Mouse (Mus musculus) Patski (cell line): ENCODE results near the gene Megf8. TPM values are rescaled to one million over a fixed set of nuclear protein-coding genes. Genes with fewer than 3 reads are reported as not detected.
A peak's percentile ranks its signal among the peaks of the same experiment; 100 is the strongest.

Source experiments
- ATAC-seq: fragments of 100-300 bp; one replicate; pipeline ENCODE4 v1.8.0; 2021
- CTCF ChIA-PET: fragments of 350-600 bp; sonication (Branson Sonifier 250); formaldehyde crosslinking; loops from one replicate; lab custom pipeline; 2022; ENCODE audit warnings: inconsistent platforms; lab: Charles Lee
- POLR2A ChIA-PET: fragments of 350-600 bp; sonication (Branson Sonifier 250); formaldehyde crosslinking; loops from one replicate; lab custom pipeline; 2022; ENCODE audit warnings: antibody characterized with exemption, inconsistent platforms; lab: Charles Lee
- DNase-seq: peaks from one replicate; pipeline ENCODE4 v3.0.0-alpha.2; 2011; ENCODE audit warnings: low read depth, low spot score
- H3K27me3 ChIP-seq: fragments of 371-371 bp; one replicate; pipeline ENCODE4 v1.5.1; 2021
- CTCF ChIP-seq: fragments of 100-300 bp; IDR thresholded peaks from one replicate; pipeline ENCODE4 v1.5.1; 2021
- in situ Hi-C: fragments of 300-500 bp; cut with MboI; formaldehyde crosslinking; loops from 3 replicates; pipeline ENCODE4 v1.11.1; 2018; ENCODE audit warnings: low pct_unique_long_range_greater_than_20kb, mixed read lengths
- polyA plus RNA-seq: library from polyadenylated mRNA; unstranded; gene quantifications from one replicate; pipeline ENCODE4 v1.2.3, GENCODE M21; 2021

The Megf8 gene
- polyA plus RNA-seq, 1 experiment from 2014 or later = 105 TPM

DNA sequence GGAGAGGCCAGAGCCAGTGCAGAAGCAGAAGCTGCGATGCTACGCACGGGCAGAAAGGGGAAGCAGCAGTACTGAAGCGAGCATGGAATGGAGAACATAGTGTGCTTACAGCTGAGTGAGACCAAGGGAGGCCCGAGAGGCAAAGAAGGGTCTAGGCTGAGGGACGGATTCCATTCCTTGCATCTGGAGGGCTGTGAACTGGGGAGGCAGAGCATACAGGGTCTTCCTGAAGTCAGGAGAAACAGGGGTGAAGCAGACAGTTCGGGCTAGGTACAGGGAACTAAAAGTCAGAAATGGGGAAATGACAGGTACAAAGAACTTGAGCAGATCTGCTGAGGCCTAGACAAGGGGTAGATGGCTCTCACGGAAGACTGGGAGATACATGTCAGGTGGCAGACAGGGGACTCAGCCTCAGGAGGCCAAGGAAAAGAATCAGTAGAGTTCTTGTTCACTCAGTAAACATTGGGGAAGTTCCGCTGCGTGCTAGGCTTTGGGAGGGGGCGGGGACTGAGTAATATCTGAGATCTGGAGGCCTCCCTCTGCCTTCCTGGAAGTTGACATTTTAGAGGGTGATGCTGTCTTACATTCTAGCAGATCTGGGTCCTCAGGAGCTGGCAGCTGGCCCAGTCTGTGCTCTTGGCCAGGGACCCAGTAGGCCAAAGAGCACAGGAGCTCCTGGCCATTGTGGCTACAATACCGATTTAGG lies 69.0 kb downstream of the Megf8 start:
- ChIA-PET POLR2A (no interaction called here), CTCF (interaction anchor here (0.9 to 2.4 kb wide), 5 partner anchors 9 to 70 kb away, joined by 3 to 9 read pairs (median 3); partner anchors contain the start of gene Lipe)
- in situ Hi-C loops = no loop called here
- TF ChIP-seq CTCF = no peak
- DNase-seq = peak; percentile 80
- H3K27me3 ChIP-seq = no peaks in the 10 kb centered on the region
- ATAC-seq = no peak

- in situ Hi-C loops = no loop called here
- ATAC-seq (no peak), DNase-seq (no peak)
- no peaks in the 10 kb centered on the region for H3K27me3 ChIP-seq
- ChIA-PET POLR2A (no interaction called here), CTCF (no interaction called here)
- TF ChIP-seq CTCF = no peak
These were observed 71.0 kb downstream of the Megf8 start for GRCm38 (mm10) chr7:25387811-25388440.

DNA sequence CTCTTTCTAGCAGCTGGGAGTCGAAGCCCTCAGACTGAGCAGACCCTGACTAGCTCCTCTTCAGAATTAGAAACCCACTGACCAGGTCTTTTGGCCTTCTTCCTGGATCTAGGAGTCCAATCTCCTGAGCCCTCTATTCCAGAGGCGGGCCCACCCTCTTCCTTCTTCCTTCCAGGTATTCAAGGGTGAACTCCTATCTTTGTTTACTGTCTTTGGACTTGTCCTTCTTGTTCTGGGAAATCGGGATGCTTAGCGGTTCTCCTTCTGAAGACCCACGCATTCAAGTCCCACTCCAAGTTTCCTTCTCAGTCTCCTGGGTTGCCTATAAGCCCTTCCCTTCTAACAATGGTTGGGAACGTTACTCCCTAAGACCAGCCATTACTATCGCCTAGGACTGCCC lies 72.0 kb downstream of the Megf8 start:
- DNase-seq (no peak), ATAC-seq (no peak)
- TF ChIP-seq CTCF = no peak
- ChIA-PET POLR2A (interaction anchor here (1.5 kb wide), 1 partner anchor 13 kb away, joined by 5 read pairs; no protein-coding TSS in a partner anchor), CTCF (interaction anchor here (1.3 to 2.9 kb wide), 2 partner anchors 14 to 20 kb away, joined by 4 to 11 read pairs; no protein-coding TSS in a partner anchor)
- no peaks in the 10 kb centered on the region for H3K27me3 ChIP-seq
- in situ Hi-C loops = no loop called here

DNA sequence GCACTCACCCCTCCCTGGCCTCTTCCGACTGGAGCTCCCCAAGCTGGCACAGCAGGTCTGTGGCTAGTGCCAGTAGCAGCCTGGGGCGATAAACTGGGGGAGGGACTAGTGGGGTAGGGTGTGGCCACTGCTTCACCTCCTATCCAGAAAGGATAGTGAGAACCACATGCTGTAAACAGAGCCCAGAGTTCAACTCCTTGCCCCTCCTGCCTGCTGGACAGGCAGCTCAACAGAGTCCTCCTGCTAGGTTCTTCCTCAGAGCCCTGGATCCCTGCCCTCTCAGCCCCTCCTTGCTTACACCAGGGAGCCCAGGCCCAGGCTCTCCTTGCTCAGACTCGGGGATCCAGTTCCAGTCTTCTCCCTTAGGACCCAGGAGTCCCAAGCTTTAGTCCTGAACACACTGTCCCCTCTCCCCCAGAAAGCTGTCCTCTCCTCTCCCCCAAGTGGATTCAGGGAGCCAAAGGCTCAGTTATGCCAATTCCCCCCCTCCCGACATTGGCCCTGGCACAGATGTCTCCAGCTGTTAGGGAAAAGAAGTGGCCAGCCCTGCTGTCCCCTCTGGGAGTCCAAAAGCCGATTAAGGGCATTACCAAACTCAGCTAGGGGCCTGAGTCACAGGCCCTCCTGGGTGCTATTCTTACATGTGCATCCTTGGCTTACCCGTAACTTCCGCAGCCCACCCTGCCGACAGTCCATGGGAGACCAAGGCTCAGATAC lies 73.2 kb downstream of the Megf8 start:
- peak; percentile 71 for ATAC-seq
- POLR2A ChIA-PET = interaction anchor here (0.6 to 1.5 kb wide), 6 partner anchors 8 to 219 kb away, joined by 3 to 5 read pairs (median 3); no protein-coding TSS in a partner anchor
- H3K27me3 ChIP-seq = no peaks in the 10 kb centered on the region
- TF ChIP-seq CTCF = no peak
- CTCF ChIA-PET = interaction anchor here (0.9 to 2.9 kb wide), 6 partner anchors 9 to 95 kb away, joined by 3 to 11 read pairs (median 4); no protein-coding TSS in a partner anchor
- in situ Hi-C loops = no loop called here
- DNase-seq = no peak

GRCm38 (mm10) chr7:25390986-25391385 lies 74.0 kb downstream of the Megf8 start:
- in situ Hi-C loops = no loop called here
- ChIA-PET POLR2A (interaction anchor here (0.9 kb wide), 2 partner anchors 9 to 218 kb away, joined by 3 read pairs; no protein-coding TSS in a partner anchor), CTCF (interaction anchor here (0.9 to 2.9 kb wide), 4 partner anchors 10 to 18 kb away, joined by 3 to 11 read pairs (median 4); no protein-coding TSS in a partner anchor)
- no peak for TF ChIP-seq CTCF
- no peaks in the 10 kb centered on the region for H3K27me3 ChIP-seq
- DNase-seq = no peak
- ATAC-seq = no peak

- ATAC-seq = no peak
- ChIA-PET POLR2A (no interaction called here), CTCF (interaction anchor here (2.5 kb wide), 1 partner anchor 11 kb away, joined by 20 read pairs; no protein-coding TSS in a partner anchor)
- H3K27me3 ChIP-seq = no peaks in the 10 kb centered on the region
- DNase-seq = no peak
- in situ Hi-C loops = no loop called here
- no peak for TF ChIP-seq CTCF
These were observed 75.0 kb downstream of the Megf8 start for GRCm38 (mm10) chr7:25391856-25392453.

- POLR2A ChIA-PET = no interaction called here
- CTCF ChIA-PET = interaction anchor here (1.1 to 2.5 kb wide), 2 partner anchors 10 to 16 kb away, joined by 4 to 20 read pairs; no protein-coding TSS in a partner anchor
- in situ Hi-C loops = no loop called here
- TF ChIP-seq CTCF = no peak
- no peaks in the 10 kb centered on the region for H3K27me3 ChIP-seq
- DNase-seq (no peak), ATAC-seq (no peak)
These were observed 75.9 kb downstream of the Megf8 start for GRCm38 (mm10) chr7:25392851-25393250.

- no peaks in the 10 kb centered on the region for H3K27me3 ChIP-seq
- in situ Hi-C loops = no loop called here
- no peak for TF ChIP-seq CTCF
- CTCF ChIA-PET = interaction anchor here (1.1 to 2.5 kb wide), 4 partner anchors 10 to 77 kb away, joined by 4 to 20 read pairs (median 4); partner anchors contain the start of gene Megf8
- POLR2A ChIA-PET = no interaction called here
- ATAC-seq (no peak), DNase-seq (no peak)
These were observed 76.7 kb downstream of the Megf8 start for GRCm38 (mm10) chr7:25393451-25394210.

GRCm38 (mm10) chr7:25394754-25395153 lies 77.8 kb downstream of the Megf8 start:
- DNase-seq = no peak

More at GRCm38 (mm10) chr7:25394754-25395153, 77.8 kb downstream of the Megf8 start:
- no peak for ATAC-seq
- POLR2A ChIA-PET = no interaction called here
- in situ Hi-C loops = no loop called here
- H3K27me3 ChIP-seq = no peaks in the 10 kb centered on the region
- no peak for TF ChIP-seq CTCF
- CTCF ChIA-PET = interaction anchor here (0.6 to 1.4 kb wide), 5 partner anchors 15 to 84 kb away, joined by 3 to 5 read pairs (median 4); partner anchors contain the start of gene Megf8
